Mouse (Mus musculus): ENCODE measurements around the gene Slc22a3. TPM values are rescaled to one million over a fixed set of nuclear protein-coding genes. Genes with fewer than 3 reads are reported as not detected.

Gene Slc22a3
- polyA plus RNA-seq, 1 experiment from 2014 or later = 4.1 TPM

DNA sequence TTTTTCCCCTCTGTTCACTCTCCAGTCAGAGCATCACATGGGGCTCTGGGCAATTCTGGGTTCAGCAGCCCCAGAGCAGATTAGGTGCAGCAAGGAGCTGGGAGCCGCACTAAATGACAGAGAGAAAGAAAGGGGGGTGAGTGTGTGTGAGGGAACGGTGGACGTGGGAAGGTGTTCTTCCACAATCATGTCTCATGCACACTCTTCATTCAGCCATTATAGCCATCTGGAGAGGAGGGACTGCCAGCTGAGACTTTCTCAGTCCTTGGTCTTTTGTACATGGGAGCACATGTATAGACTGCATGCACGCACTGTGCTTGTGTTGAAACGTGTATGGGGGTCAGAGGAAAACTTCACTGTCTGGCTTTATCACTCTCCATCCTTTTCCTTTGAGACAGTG, 17.6 kb downstream of the Slc22a3 start:
- 76% methylated on average over 5 of the region's 5 CpGs for WGBS
- no peak for DNase-seq (ENCODE audit: low spot score)
- Histone ChIP-seq H3K4me1 (replicated peaks; ENCODE audit: control insufficient read depth, insufficient read depth, low read length) (no peaks in the 10 kb centered on the region), H3K4me3 (ENCODE audit: low read depth, low read length) (no peak overlapping the region), H3K9ac (ENCODE audit: low read depth, low read length) (no peak overlapping the region), H3K27me3 (replicated peaks; ENCODE audit: control insufficient read depth, insufficient read depth, low read length) (0 out of 2 replicates have a peak, but pooled peaks cover 2% of the 10 kb centered on the region), H3K9me3 (ENCODE audit: control insufficient read depth, low read length) (no peaks in the 10 kb centered on the region), H3K4me2 (no peak overlapping the region), H3K27ac (ENCODE audit: low read depth, low read length) (no peak overlapping the region), H3K36me3 (ENCODE audit: control insufficient read depth, insufficient read depth, low read length) (no peaks in the 10 kb centered on the region)
- no peak for ATAC-seq (replicated peaks; ENCODE audit: low FRiP score)

GRCm38 (mm10) chr17:12485657-12486056, 21.8 kb downstream of the Slc22a3 start:
- DNase-seq (ENCODE audit: low spot score) = no peak
- Histone ChIP-seq H3K4me3 (ENCODE audit: low read depth, low read length) (no peak overlapping the region), H3K36me3 (ENCODE audit: control insufficient read depth, insufficient read depth, low read length) (no peaks in the 10 kb centered on the region), H3K4me1 (replicated peaks; ENCODE audit: control insufficient read depth, insufficient read depth, low read length) (no peaks in the 10 kb centered on the region), H3K4me2 (no peak overlapping the region), H3K27ac (ENCODE audit: low read depth, low read length) (no peak overlapping the region), H3K9me3 (ENCODE audit: control insufficient read depth, low read length) (no peaks in the 10 kb centered on the region), H3K27me3 (replicated peaks; ENCODE audit: control insufficient read depth, insufficient read depth, low read length) (0 out of 2 replicates have a peak, but pooled peaks cover 2% of the 10 kb centered on the region), H3K9ac (ENCODE audit: low read depth, low read length) (no peak overlapping the region)
- ATAC-seq (replicated peaks; ENCODE audit: low FRiP score) = no peak
- 83% methylated on average over 3 of the region's 3 CpGs for WGBS

- H3K4me1 ChIP-seq (replicated peaks; ENCODE audit: control insufficient read depth, insufficient read depth, low read length) = no peaks in the 10 kb centered on the region
- H3K36me3 ChIP-seq (ENCODE audit: control insufficient read depth, insufficient read depth, low read length) = no peaks in the 10 kb centered on the region
- no peak overlapping the region for H3K4me3 ChIP-seq (ENCODE audit: low read depth, low read length)
- H3K9ac ChIP-seq (ENCODE audit: low read depth, low read length) = no peak overlapping the region
- no peak overlapping the region for H3K27ac ChIP-seq (ENCODE audit: low read depth, low read length)
- H3K4me2 ChIP-seq = no peak overlapping the region
- DNase-seq (ENCODE audit: low spot score) (no peak), ATAC-seq (replicated peaks; ENCODE audit: low FRiP score) (no peak)
- H3K27me3 ChIP-seq (replicated peaks; ENCODE audit: control insufficient read depth, insufficient read depth, low read length) = no peaks in the 10 kb centered on the region
- H3K9me3 ChIP-seq (ENCODE audit: control insufficient read depth, low read length) = no peaks in the 10 kb centered on the region
- 68% methylated on average over 2 of the region's 2 CpGs for WGBS
Observed at GRCm38 (mm10) chr17:12479416-12479815, 28.1 kb downstream of the Slc22a3 start.

DNA sequence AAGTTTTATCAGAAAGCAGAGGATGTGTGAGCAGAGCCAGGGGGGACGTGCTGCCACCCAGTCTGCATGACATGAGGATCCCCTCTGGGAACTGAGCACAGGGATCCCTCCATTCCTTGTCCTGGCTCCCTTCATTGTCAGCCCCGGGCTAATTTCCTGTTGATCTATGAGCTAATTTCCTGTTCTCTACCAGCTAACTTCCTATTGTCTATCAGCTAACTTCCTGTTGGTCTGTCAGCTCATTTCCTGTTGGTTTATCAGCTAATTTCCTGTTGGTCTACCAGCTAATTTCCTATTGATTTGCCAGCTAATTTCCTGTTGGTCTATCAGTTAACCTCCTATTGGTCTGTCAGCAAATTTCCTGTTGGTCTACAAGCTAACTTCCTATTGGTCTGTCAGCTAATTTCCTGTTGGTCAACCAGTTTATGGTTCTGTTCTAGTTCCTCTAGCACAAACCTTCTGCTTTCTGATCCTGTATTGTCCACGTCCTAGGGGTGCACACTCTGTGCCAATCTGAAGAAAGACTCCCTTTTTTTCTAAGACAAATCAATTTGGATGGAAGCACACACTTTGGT, 32.9 kb downstream of the Slc22a3 start:
- no peak overlapping the region for H3K9ac ChIP-seq (ENCODE audit: low read depth, low read length)
- 48% methylated on average over 3 of the region's 3 CpGs for WGBS
- no peaks in the 10 kb centered on the region for H3K4me1 ChIP-seq (replicated peaks; ENCODE audit: control insufficient read depth, insufficient read depth, low read length)
- H3K36me3 ChIP-seq (ENCODE audit: control insufficient read depth, insufficient read depth, low read length) = no peaks in the 10 kb centered on the region
- ATAC-seq (replicated peaks; ENCODE audit: low FRiP score) = no peak
- no peak overlapping the region for H3K4me2 ChIP-seq
- no peak overlapping the region for H3K4me3 ChIP-seq (ENCODE audit: low read depth, low read length)
- DNase-seq (ENCODE audit: low spot score) = no peak
- no peaks in the 10 kb centered on the region for H3K9me3 ChIP-seq (ENCODE audit: control insufficient read depth, low read length)
- no peaks in the 10 kb centered on the region for H3K27me3 ChIP-seq (replicated peaks; ENCODE audit: control insufficient read depth, insufficient read depth, low read length)
- H3K27ac ChIP-seq (ENCODE audit: low read depth, low read length) = no peak overlapping the region

- H3K9me3 ChIP-seq (ENCODE audit: control insufficient read depth, low read length) = no peaks in the 10 kb centered on the region
- H3K4me1 ChIP-seq (replicated peaks; ENCODE audit: control insufficient read depth, insufficient read depth, low read length) = no peaks in the 10 kb centered on the region; the same call in 1 of the 2 replicates
- no peak overlapping the region for H3K4me2 ChIP-seq
- no peak overlapping the region for H3K9ac ChIP-seq (ENCODE audit: low read depth, low read length)
- no peak overlapping the region for H3K27ac ChIP-seq (ENCODE audit: low read depth, low read length)
- DNase-seq (ENCODE audit: low spot score) (no peak), ATAC-seq (replicated peaks; ENCODE audit: low FRiP score) (no peak)
- no peaks in the 10 kb centered on the region for H3K36me3 ChIP-seq (ENCODE audit: control insufficient read depth, insufficient read depth, low read length)
- no peaks in the 10 kb centered on the region for H3K27me3 ChIP-seq (replicated peaks; ENCODE audit: control insufficient read depth, insufficient read depth, low read length)
- H3K4me3 ChIP-seq (ENCODE audit: low read depth, low read length) = no peak overlapping the region
Observed at GRCm38 (mm10) chr17:12472547-12472946, 35.0 kb downstream of the Slc22a3 start.

- no peaks in the 10 kb centered on the region; the same call in 1 of the 2 replicates for H3K4me1 ChIP-seq (replicated peaks; ENCODE audit: control insufficient read depth, insufficient read depth, low read length)
- no peaks in the 10 kb centered on the region for H3K9me3 ChIP-seq (ENCODE audit: control insufficient read depth, low read length)
- 63% methylated on average over 5 of the region's 5 CpGs for WGBS
- DNase-seq (ENCODE audit: low spot score) (no peak), ATAC-seq (replicated peaks; ENCODE audit: low FRiP score) (no peak)
- no peaks in the 10 kb centered on the region for H3K36me3 ChIP-seq (ENCODE audit: control insufficient read depth, insufficient read depth, low read length)
- H3K27me3 ChIP-seq (replicated peaks; ENCODE audit: control insufficient read depth, insufficient read depth, low read length) = no peaks in the 10 kb centered on the region
- H3K9ac ChIP-seq (ENCODE audit: low read depth, low read length) = no peak overlapping the region
- no peak overlapping the region for H3K4me2 ChIP-seq
- no peak overlapping the region for H3K27ac ChIP-seq (ENCODE audit: low read depth, low read length)
- no peak overlapping the region for H3K4me3 ChIP-seq (ENCODE audit: low read depth, low read length)
Observed at GRCm38 (mm10) chr17:12468745-12469144, 38.8 kb downstream of the Slc22a3 start.

DNA sequence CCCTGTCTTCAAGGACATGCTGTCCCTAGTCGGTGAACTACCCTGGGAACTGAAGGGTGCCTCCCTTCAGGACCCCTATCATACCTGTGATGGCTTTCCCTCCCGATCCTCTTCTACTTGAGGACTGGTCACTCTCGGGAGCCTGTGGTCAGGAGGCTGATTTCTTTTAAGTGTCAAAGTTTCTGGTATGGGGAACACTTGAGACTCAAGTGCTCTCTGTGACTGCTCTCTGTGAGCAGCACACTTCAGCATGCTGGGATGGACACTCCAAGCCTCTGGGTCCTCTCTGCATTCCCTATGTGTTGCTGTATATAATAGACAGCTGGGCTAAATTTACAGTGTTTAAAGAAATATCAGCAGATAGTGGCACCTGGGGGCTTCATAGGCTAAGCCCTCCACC, 39.9 kb downstream of the Slc22a3 start:
- 62% methylated on average over 3 of the region's 3 CpGs for WGBS
- Histone ChIP-seq H3K27ac (ENCODE audit: low read depth, low read length) (no peak overlapping the region), H3K4me3 (ENCODE audit: low read depth, low read length) (no peak overlapping the region), H3K4me1 (replicated peaks; ENCODE audit: control insufficient read depth, insufficient read depth, low read length) (no peaks in the 10 kb centered on the region; the same call in 1 of the 2 replicates), H3K27me3 (replicated peaks; ENCODE audit: control insufficient read depth, insufficient read depth, low read length) (no peaks in the 10 kb centered on the region), H3K36me3 (ENCODE audit: control insufficient read depth, insufficient read depth, low read length) (no peaks in the 10 kb centered on the region), H3K9ac (ENCODE audit: low read depth, low read length) (no peak overlapping the region), H3K9me3 (ENCODE audit: control insufficient read depth, low read length) (no peaks in the 10 kb centered on the region), H3K4me2 (no peak overlapping the region)
- ATAC-seq (replicated peaks; ENCODE audit: low FRiP score) (no peak), DNase-seq (ENCODE audit: low spot score) (no peak)

GRCm38 (mm10) chr17:12466501-12467000, 41.0 kb downstream of the Slc22a3 start:
- WGBS = 71% methylated on average over 4 of the region's 4 CpGs

GRCm38 (mm10) chr17:12461168-12461567, 46.3 kb downstream of the Slc22a3 start:
- H3K9me3 ChIP-seq (ENCODE audit: control insufficient read depth, low read length) = no peaks in the 10 kb centered on the region; the same call in 1 of the 2 replicates
- no peaks in the 10 kb centered on the region for H3K36me3 ChIP-seq (ENCODE audit: control insufficient read depth, insufficient read depth, low read length)
- H3K27me3 ChIP-seq (replicated peaks; ENCODE audit: control insufficient read depth, insufficient read depth, low read length) = no peaks in the 10 kb centered on the region
- H3K4me2 ChIP-seq = no peak overlapping the region
- H3K4me1 ChIP-seq (replicated peaks; ENCODE audit: control insufficient read depth, insufficient read depth, low read length) = no peaks in the 10 kb centered on the region
- DNase-seq (ENCODE audit: low spot score) (no peak), ATAC-seq (replicated peaks; ENCODE audit: low FRiP score) (no peak)
- H3K27ac ChIP-seq (ENCODE audit: low read depth, low read length) = no peak overlapping the region
- H3K9ac ChIP-seq (ENCODE audit: low read depth, low read length) = no peak overlapping the region
- H3K4me3 ChIP-seq (ENCODE audit: low read depth, low read length) = no peak overlapping the region

More at GRCm38 (mm10) chr17:12466501-12467000, 41.0 kb downstream of the Slc22a3 start:
- H3K4me2 ChIP-seq = no peak overlapping the region
- H3K27ac ChIP-seq (ENCODE audit: low read depth, low read length) = no peak overlapping the region
- no peak for DNase-seq (ENCODE audit: low spot score)
- no peaks in the 10 kb centered on the region; the same call in 1 of the 2 replicates for H3K4me1 ChIP-seq (replicated peaks; ENCODE audit: control insufficient read depth, insufficient read depth, low read length)
- H3K9ac ChIP-seq (ENCODE audit: low read depth, low read length) = no peak overlapping the region
- H3K9me3 ChIP-seq (ENCODE audit: control insufficient read depth, low read length) = no peaks in the 10 kb centered on the region
- H3K36me3 ChIP-seq (ENCODE audit: control insufficient read depth, insufficient read depth, low read length) = no peaks in the 10 kb centered on the region
- ATAC-seq (replicated peaks; ENCODE audit: low FRiP score) = no peak
- no peaks in the 10 kb centered on the region for H3K27me3 ChIP-seq (replicated peaks; ENCODE audit: control insufficient read depth, insufficient read depth, low read length)
- no peak overlapping the region for H3K4me3 ChIP-seq (ENCODE audit: low read depth, low read length)
